ENCODE assay signal across 13 mouse cellular contexts in the genomic region with DNA sequence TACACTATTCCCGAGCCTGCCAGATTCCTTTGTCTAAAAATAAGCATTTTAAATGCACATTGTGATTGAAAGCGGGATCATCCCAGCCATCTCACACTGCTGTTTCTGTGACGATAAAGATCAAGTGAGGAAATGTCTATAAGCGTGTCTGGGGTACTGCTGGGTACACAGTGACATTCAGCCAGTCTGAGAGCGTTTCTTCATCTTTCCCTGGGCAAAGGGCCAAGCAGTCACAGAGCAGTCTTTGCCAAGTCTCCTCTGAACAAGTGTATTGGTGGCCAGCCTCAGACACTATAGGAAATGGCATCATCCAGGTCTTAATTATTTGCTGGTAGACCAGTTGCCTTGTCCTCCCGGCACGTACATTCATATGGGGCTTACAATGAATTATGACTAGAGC. TPM values are rescaled to one million over a fixed set of nuclear protein-coding genes. Genes with fewer than 3 reads are reported as not detected.
DNase-seq lines count a peak whose midpoint lies in the region; ATAC-seq and TF ChIP-seq lines count a peak whose summit lies in the region.
"Had no signal": no experiment of that assay in that cellular context is flagged by ENCODE, and none has a peak within 500 bp of the region (broad histone marks: within the 10 kb centered on the region; RNA-seq: fewer than 3 reads in every experiment).

No protein-coding gene starts in this region.

- H3K4me2 ChIP-seq in kidney, embryonic 14.5 days (replicated peaks; ENCODE audit: low read depth, low read length): no peak overlapping the region
- H3K4me2 ChIP-seq: liver, embryonic 11.5 days; neural tube, embryonic 12.5 days had no signal

- DNase-seq in cerebellum, postnatal 14 days: peak; percentile 42 to 57
- DNase-seq in cerebellum, adult 9-11 months: no peak
- peak; percentile 19 for DNase-seq in kidney, postnatal 10 days
- DNase-seq in adipocyte (ENCODE audit: low spot score): peak; percentile 30
- DNase-seq in left cerebral cortex, postnatal 4 days: peak; percentile 70
- no peak for DNase-seq in thymus, postnatal 0 days (ENCODE audit: low spot score)
- no peak for DNase-seq in thymus, adult 2 months
- DNase-seq: B cell, adult 2 months; embryo, embryonic 11 days had no signal

- H3K27ac ChIP-seq in kidney, embryonic 14.5 days (ENCODE audit: low read depth, low read length): no peak overlapping the region
- H3K27ac ChIP-seq in thymus, adult 2 months (ENCODE audit: control insufficient read depth, insufficient read depth, low read length): no peak overlapping the region
- H3K27ac ChIP-seq: heart, adult 2 months; neural tube, embryonic 12.5 days had no signal

- TF ChIP-seq CTCF in thymus, adult 2 months (IDR thresholded peaks at IDR 0.05; ENCODE audit: borderline replicate concordance, control insufficient read depth, extremely low read depth, insufficient read depth, low read length, poor library complexity): no peak

- H3K9me3 ChIP-seq in kidney, embryonic 14.5 days (ENCODE audit: control insufficient read depth, low read length): no peaks in the 10 kb centered on the region
- H3K9me3 ChIP-seq: neural tube, embryonic 12.5 days had no signal

- H3K36me3 ChIP-seq in kidney, embryonic 14.5 days (ENCODE audit: control insufficient read depth, insufficient read depth, low read length): no peaks in the 10 kb centered on the region
- no peaks in the 10 kb centered on the region for H3K36me3 ChIP-seq in thymus, adult 2 months (ENCODE audit: control insufficient read depth, insufficient read depth, low read length)
- H3K36me3 ChIP-seq: neural tube, embryonic 12.5 days had no signal

- H3K9ac ChIP-seq in kidney, embryonic 14.5 days (ENCODE audit: low read depth, low read length): no peak overlapping the region
- H3K9ac ChIP-seq: neural tube, embryonic 12.5 days had no signal

- no peak for ATAC-seq in kidney, embryonic 14.5 days (ENCODE audit: low FRiP score, low TSS enrichment)

- H3K4me1 ChIP-seq in kidney, embryonic 14.5 days (ENCODE audit: control insufficient read depth, insufficient read depth, low read length): no peaks in the 10 kb centered on the region
- H3K4me1 ChIP-seq in thymus, adult 2 months (replicated peaks; ENCODE audit: control insufficient read depth, insufficient read depth, low read length): no peaks in the 10 kb centered on the region

- H3K4me3 ChIP-seq in kidney, embryonic 14.5 days (ENCODE audit: low read length): no peak overlapping the region
- H3K4me3 ChIP-seq in thymus, adult 2 months (ENCODE audit: control insufficient read depth, insufficient read depth, low read length): no peak overlapping the region
- H3K4me3 ChIP-seq: heart, adult 2 months; neural tube, embryonic 12.5 days had no signal

- 92% methylated on average over 7 of the region's 7 CpGs for WGBS in kidney, embryonic 14.5 days
- WGBS in thymus, adult 2 months: 90% methylated on average over 7 of the region's 7 CpGs

- intact Hi-C loops in left cerebral cortex, postnatal 4 days (cut with DNase I): no loop called here

- TF ChIP-seq POLR2A in thymus, adult 2 months (IDR thresholded peaks at IDR 0.05; ENCODE audit: control insufficient read depth, extremely low read depth, insufficient read depth, low read length, poor library complexity): no peak

- no peaks in the 10 kb centered on the region for H3K27me3 ChIP-seq in kidney, embryonic 14.5 days (ENCODE audit: control insufficient read depth, insufficient read depth, low read length)
- H3K27me3 ChIP-seq in thymus, adult 2 months (ENCODE audit: control insufficient read depth, insufficient read depth, low read length): no peaks in the 10 kb centered on the region
- H3K27me3 ChIP-seq: neural tube, embryonic 12.5 days had no signal

RNA-seq across cellular contexts. Expression of a gene that starts 47.9 kb away (rescaled TPM):
- polyA plus RNA-seq in kidney, embryonic 14.5 days (2014; fragmentation: Nextera tagmentation; extraction: Ambion mirVana): 3.8 and 5.5 TPM in 2 replicates
- 10 to 100 TPM; 49.0 to 49.8 TPM for total RNA-seq in left cerebral cortex, postnatal 4 days (2021)
- polyA plus RNA-seq in thymus, postnatal 0 days (2015; fragmentation: Nextera tagmentation; extraction: Ambion mirVana): 2.7 and 3.4 TPM in 2 replicates
- 2.5 and 3.6 TPM in 2 replicates for polyA plus RNA-seq in thymus, adult 2 months (2012; rRNA removed)

Comparison
In these comparisons a context has a peak if more than half of its experiments do, and no peak if none do; other contexts are left out.
1. DNase-seq: peak in cerebellum, postnatal 14 days (2 of 2), kidney, postnatal 10 days (single experiment), adipocyte (single experiment) and left cerebral cortex, postnatal 4 days (single experiment); none in cerebellum, adult 9-11 months (single experiment), thymus, postnatal 0 days (single experiment) and thymus, adult 2 months (single experiment).